Comparison of ENCODE assay signal across 10 mouse cellular contexts in the genomic region with DNA sequence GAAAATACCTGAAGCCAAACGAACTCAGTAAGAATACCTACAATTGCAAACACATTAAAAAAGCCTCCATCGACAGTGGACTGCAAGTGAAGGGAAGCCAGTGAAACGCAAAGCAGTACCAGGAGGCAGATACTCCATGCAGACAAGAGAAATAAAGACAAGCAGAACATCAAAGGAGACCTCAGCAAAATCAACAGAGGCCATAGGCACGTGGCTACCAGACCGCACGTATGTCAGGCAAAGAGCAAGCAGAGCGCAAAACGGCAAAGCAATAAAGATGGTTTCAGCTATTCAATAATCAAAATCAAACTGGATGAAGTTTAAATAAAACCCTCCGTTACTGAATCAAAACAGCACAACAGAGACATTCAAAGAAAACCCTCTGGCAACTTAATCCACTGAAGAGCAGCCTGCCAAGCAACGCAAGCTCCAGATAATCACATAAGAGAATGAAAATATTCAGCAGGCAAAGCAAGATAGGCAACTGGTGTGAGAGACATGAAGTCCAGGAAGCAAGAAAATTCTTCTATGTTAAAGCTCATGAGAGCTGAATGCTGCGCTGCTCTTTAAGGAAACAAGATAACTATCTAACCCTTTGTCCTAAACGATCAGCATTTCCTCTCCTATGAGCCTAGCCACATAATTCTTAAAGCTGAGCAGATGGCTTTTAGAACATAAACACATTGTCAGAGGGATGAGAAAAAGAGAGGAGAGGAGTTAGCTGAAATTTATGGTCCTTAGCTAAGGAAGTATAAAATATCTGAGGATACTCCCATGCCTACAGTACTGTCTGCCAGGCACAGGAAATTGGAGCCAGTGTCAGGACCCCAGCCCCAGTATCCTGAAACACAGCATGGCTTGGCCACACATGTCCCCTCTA.
A peak's percentile ranks its signal among the peaks of the same experiment; 100 is the strongest.
DNase-seq lines count a peak whose midpoint lies in the region; ATAC-seq and TF ChIP-seq lines count a peak whose summit lies in the region.
"Had no signal": no experiment of that assay in that cellular context is flagged by ENCODE, and none has a peak within 500 bp of the region (broad histone marks: within the 10 kb centered on the region; RNA-seq: fewer than 3 reads in every experiment).

No protein-coding gene starts in this region.

- H3K4me2 ChIP-seq in heart, embryonic 16.5 days (ENCODE audit: low read depth, low read length): peak overlapping the region; percentile 30
- H3K4me2 ChIP-seq in lung, postnatal 0 days (replicated peaks; ENCODE audit: low read depth, low read length): no peak overlapping the region
- no peak overlapping the region for H3K4me2 ChIP-seq in forebrain, embryonic 13.5 days

- no peak for TF ChIP-seq CTCF in lung, postnatal 0 days (IDR thresholded peaks at IDR 0.05)

- no peaks in the 10 kb centered on the region for H3K27me3 ChIP-seq in heart, embryonic 16.5 days (ENCODE audit: control insufficient read depth, insufficient read depth, low read length)
- H3K27me3 ChIP-seq in lung, postnatal 0 days (replicated peaks; ENCODE audit: insufficient read depth, low read length): no peaks in the 10 kb centered on the region
- H3K27me3 ChIP-seq in forebrain, embryonic 13.5 days: no peaks in the 10 kb centered on the region

- H3K9me3 ChIP-seq in heart, embryonic 16.5 days (replicated peaks; ENCODE audit: control insufficient read depth, low read length): no peaks in the 10 kb centered on the region
- no peaks in the 10 kb centered on the region for H3K9me3 ChIP-seq in lung, postnatal 0 days (ENCODE audit: low read length)
- no peaks in the 10 kb centered on the region for H3K9me3 ChIP-seq in forebrain, embryonic 13.5 days (replicated peaks)

- H3K36me3 ChIP-seq in heart, embryonic 16.5 days (ENCODE audit: control insufficient read depth, insufficient read depth): peaks cover 7% of the 10 kb centered on the region; the same call in 1 of the 2 replicates
- no peaks in the 10 kb centered on the region for H3K36me3 ChIP-seq in lung, postnatal 0 days (ENCODE audit: insufficient read depth, low read length)
- H3K36me3 ChIP-seq in forebrain, embryonic 13.5 days (ENCODE audit: poor library complexity, severe bottlenecking): no peaks in the 10 kb centered on the region

- no peak overlapping the region for H3K9ac ChIP-seq in heart, embryonic 16.5 days (ENCODE audit: low read length)
- no peak overlapping the region for H3K9ac ChIP-seq in lung, postnatal 0 days (replicated peaks; ENCODE audit: low read depth)
- no peak overlapping the region for H3K9ac ChIP-seq in forebrain, embryonic 13.5 days

- peak overlapping the region; percentile 46 for H3K27ac ChIP-seq in heart, embryonic 16.5 days (ENCODE audit: low read length)
- 0 out of 2 replicates have a peak overlapping the region, but pooled peaks have one; percentile 2 for H3K27ac ChIP-seq in lung, postnatal 0 days (ENCODE audit: low read length)
- H3K27ac ChIP-seq in forebrain, embryonic 13.5 days: no peak overlapping the region
- H3K27ac ChIP-seq: heart, adult 2 months had no signal

- no peak; the same call in 1 of the 2 replicates for ATAC-seq in heart, embryonic 16.5 days (replicated peaks; ENCODE audit: extremely low read depth, insufficient read depth, low FRiP score)
- peak; percentile 78 for ATAC-seq in lung, postnatal 0 days
- peak; percentile 29 for ATAC-seq in inflammation-experienced regulatory T-cells, adult 6 months
- ATAC-seq in forebrain, embryonic 13.5 days: no peak

- DNase-seq in heart, adult 8-10 months (ENCODE audit: low spot score): no peak
- peak; percentile 79 for DNase-seq in lung, postnatal 0 days (ENCODE audit: low spot score)
- DNase-seq in lung, adult 18-20 months: no peak
- DNase-seq in thymus, postnatal 25 days: peak; percentile 60
- no peak for DNase-seq in left cerebral cortex, adult 11 months (ENCODE audit: low spot score)
- DNase-seq: adrenal gland, postnatal 10 days; heart, adult 2 months had no signal

- H3K4me1 ChIP-seq in heart, embryonic 16.5 days (ENCODE audit: control insufficient read depth, insufficient read depth, low read length): peaks cover 9% of the 10 kb centered on the region
- peaks cover 3% of the 10 kb centered on the region; the same call in 1 of the 2 replicates for H3K4me1 ChIP-seq in lung, postnatal 0 days (ENCODE audit: insufficient read depth, low read depth, low read length)
- no peaks in the 10 kb centered on the region for H3K4me1 ChIP-seq in forebrain, embryonic 13.5 days

- TF ChIP-seq EP300 in lung, postnatal 0 days (IDR thresholded peaks at IDR 0.05): peak; percentile 65

- WGBS in heart, embryonic 16.5 days: 50% methylated on average over 12 of the region's 12 CpGs
- 37% methylated on average over 12 of the region's 12 CpGs for WGBS in lung, postnatal 0 days
- 64% methylated on average over 12 of the region's 12 CpGs for WGBS in forebrain, embryonic 13.5 days

- H3K4me3 ChIP-seq in heart, embryonic 16.5 days (ENCODE audit: low read length): no peak overlapping the region
- H3K4me3 ChIP-seq in lung, postnatal 0 days (ENCODE audit: low read depth, low read length): no peak overlapping the region
- H3K4me3 ChIP-seq in forebrain, embryonic 13.5 days: no peak overlapping the region
- H3K4me3 ChIP-seq: heart, adult 2 months had no signal

Comparison
In these comparisons a context has a peak if more than half of its experiments do, and no peak if none do; other contexts are left out.
1. DNase-seq: peak in lung, postnatal 0 days (single experiment) and thymus, postnatal 25 days (single experiment); none in heart, adult 8-10 months (single experiment), lung, adult 18-20 months (0 of 2) and left cerebral cortex, adult 11 months (single experiment).
2. ATAC-seq: peak in lung, postnatal 0 days (single experiment) and inflammation-experienced regulatory T-cells, adult 6 months (single experiment); none in heart, embryonic 16.5 days (single experiment) and forebrain, embryonic 13.5 days (single experiment).